Mouse (Mus musculus) MEL (cell line): Measurements from ENCODE around the gene Gpr137. TPM values are rescaled to one million over a fixed set of nuclear protein-coding genes. Genes with fewer than 3 reads are reported as not detected.

Experiments used
- DNase-seq: peaks from one replicate; pipeline ENCODE4 v3.0.0; 2011; ENCODE audit warnings: low read depth, low spot score
- H3K27ac ChIP-seq: 2 replicates; pipeline ENCODE4 v1.5.1; 2012; ENCODE audit warnings: low read depth, mild to moderate bottlenecking, control low read depth, low read length, moderate library complexity; ENCODE audit not compliant: control insufficient read depth
- H3K27me3 ChIP-seq, 2 experiments: fragments of 150-350 bp in 1 of 2; sonication (generic) in 1 of 2; 2 replicates each; pipeline ENCODE4 v1.6.1; 2012; ENCODE audit warnings: low read length in 2 of 2, mild to moderate bottlenecking in 2 of 2, improper control_type of control experiment in 1 of 2, moderate library complexity in 1 of 2; ENCODE audit not compliant: insufficient read depth in 2 of 2, control insufficient read depth in 1 of 2
- H3K36me3 ChIP-seq, 2 experiments: 2 replicates each; pipeline ENCODE4 v1.6.1; 2012 to 2014; ENCODE audit warnings: low read length in 2 of 2, improper control_type of control experiment in 1 of 2, inconsistent platforms in 1 of 2, mild to moderate bottlenecking in 1 of 2; ENCODE audit not compliant: insufficient read depth in 2 of 2, control insufficient read depth in 1 of 2
- H3K4me1 ChIP-seq, 2 experiments: fragments of 150-350 bp in 1 of 2; sonication (generic) in 1 of 2; 2 replicates each; pipeline ENCODE4 v1.6.1; 2012; ENCODE audit warnings: low read length in 2 of 2, improper control_type of control experiment in 1 of 2, mild to moderate bottlenecking in 1 of 2; ENCODE audit not compliant: insufficient read depth in 2 of 2, control insufficient read depth in 1 of 2
- H3K4me3 ChIP-seq, 2 experiments: fragments of 150-350 bp in 1 of 2; sonication (generic) in 1 of 2; 2 replicates each; pipeline ENCODE4 v1.5.1; 2012; ENCODE audit warnings: low read depth in 2 of 2, low read length in 2 of 2, mild to moderate bottlenecking in 2 of 2, moderate library complexity in 2 of 2, control low read depth in 1 of 2, improper control_type of control experiment in 1 of 2; ENCODE audit not compliant: control insufficient read depth in 1 of 2, insufficient read depth in 1 of 2
- H3K79me2 ChIP-seq: 2 replicates; pipeline ENCODE4 v1.6.1; 2012; ENCODE audit warnings: mild to moderate bottlenecking, low read length, moderate library complexity; ENCODE audit not compliant: control insufficient read depth, poor library complexity, insufficient read depth
- H3K9ac ChIP-seq: 2 replicates; pipeline ENCODE4 v1.6.1; 2012; ENCODE audit warnings: low read depth, mild to moderate bottlenecking, control low read depth, low read length, moderate library complexity; ENCODE audit not compliant: control insufficient read depth, poor library complexity, severe bottlenecking
- H3K9me3 ChIP-seq: fragments of 150-350 bp; sonication (generic); replicated peaks from 2 replicates; pipeline ENCODE4 v1.6.1; 2012; ENCODE audit warnings: mild to moderate bottlenecking, low read length, improper control_type of control experiment, moderate library complexity; ENCODE audit not compliant: insufficient read depth
- CHD1 ChIP-seq: IDR thresholded peaks from 2 replicates; pipeline ENCODE4 v1.6.1; 2012; ENCODE audit warnings: low read depth, mild to moderate bottlenecking, inconsistent platforms, low read length, improper control_type of control experiment
- EP300 ChIP-seq, 2 experiments: IDR thresholded peaks; 2 replicates each; pipeline ENCODE4 v1.6.1; 2011; ENCODE audit warnings: improper control_type of control experiment in 2 of 2, low read length in 2 of 2, low read depth in 1 of 2, mild to moderate bottlenecking in 1 of 2
- GATA1 ChIP-seq: IDR thresholded peaks from 2 replicates; pipeline ENCODE4 v1.6.1; 2011; ENCODE audit warnings: low read depth, low read length, improper control_type of control experiment
- JUND ChIP-seq: IDR thresholded peaks from 2 replicates; pipeline ENCODE4 v1.6.1; 2011; ENCODE audit warnings: low read depth, mild to moderate bottlenecking, improper control_type of control experiment, low read length
- KAT2A ChIP-seq: conservative IDR thresholded peaks from 2 replicates; pipeline ENCODE4 v1.6.1; 2012; ENCODE audit warnings: low read depth, low read length, improper control_type of control experiment, inconsistent platforms
- MAFK ChIP-seq: IDR thresholded peaks from 2 replicates; pipeline ENCODE4 v1.6.1; 2011; ENCODE audit warnings: low read depth, mild to moderate bottlenecking, low read length, improper control_type of control experiment, borderline replicate concordance
- MAZ ChIP-seq: IDR thresholded peaks from 2 replicates; pipeline ENCODE4 v1.6.1; 2012; ENCODE audit warnings: low read depth, mild to moderate bottlenecking, inconsistent platforms, low read length, improper control_type of control experiment
- NELFE ChIP-seq: IDR thresholded peaks from 2 replicates; pipeline ENCODE4 v1.6.1; 2011; ENCODE audit warnings: low read depth, low read length, improper control_type of control experiment
- NRF1 ChIP-seq: IDR thresholded peaks from 2 replicates; pipeline ENCODE4 v1.6.1; 2014; ENCODE audit warnings: low read depth, mild to moderate bottlenecking, inconsistent platforms, low read length, improper control_type of control experiment, moderate library complexity; ENCODE audit not compliant: poor library complexity, insufficient read depth, severe bottlenecking
- POLR2A ChIP-seq, 2 experiments: IDR thresholded peaks; 2 replicates each; pipeline ENCODE4 v1.6.1; 2011 to 2012; ENCODE audit warnings: low read length in 2 of 2, mild to moderate bottlenecking in 2 of 2, control low read depth in 1 of 2, improper control_type of control experiment in 1 of 2, low read depth in 1 of 2, moderate library complexity in 1 of 2; ENCODE audit not compliant: control insufficient read depth in 1 of 2, insufficient read depth in 1 of 2, poor library complexity in 1 of 2
- POLR2AphosphoS2 ChIP-seq: IDR thresholded peaks from 2 replicates; pipeline ENCODE4 v1.6.1; 2011; ENCODE audit warnings: low read length, improper control_type of control experiment
- RAD21 ChIP-seq: IDR thresholded peaks from 2 replicates; pipeline ENCODE4 v1.6.1; 2011; ENCODE audit warnings: mild to moderate bottlenecking, low read depth, low read length, improper control_type of control experiment
- SMC3 ChIP-seq: IDR thresholded peaks from 2 replicates; pipeline ENCODE4 v1.6.1; 2011; ENCODE audit warnings: low read depth, low read length, improper control_type of control experiment
- TBP ChIP-seq: IDR thresholded peaks from 2 replicates; pipeline ENCODE4 v1.8.0; 2011; ENCODE audit warnings: low read depth, low read length, improper control_type of control experiment
- USF2 ChIP-seq, 2 experiments: IDR thresholded peaks; 2 replicates each; pipeline ENCODE4 v1.6.1; 2011 to 2012; ENCODE audit warnings: improper control_type of control experiment in 2 of 2, low read length in 2 of 2, borderline replicate concordance in 1 of 2, inconsistent platforms in 1 of 2, low read depth in 1 of 2, mild to moderate bottlenecking in 1 of 2; ENCODE audit not compliant: insufficient read depth in 1 of 2
- ZNF384 ChIP-seq: IDR thresholded peaks from 2 replicates; pipeline ENCODE4 v1.6.1; 2012; ENCODE audit warnings: low read depth, mild to moderate bottlenecking, inconsistent platforms, low read length, improper control_type of control experiment
- polyA plus RNA-seq, 2 experiments: library from polyadenylated mRNA; stranded (reverse) in 1 of 2; unstranded in 1 of 2; fragments of >175 nt in 1 of 2; fragments of >200 nt in 1 of 2; gene quantifications; 2 replicates each; pipeline versions ENCODE4 v1.2.1 to v1.2.4; 2012; ENCODE audit warnings: low replicate concordance in 2 of 2, low read depth in 1 of 2; ENCODE audit not compliant: insufficient read length in 2 of 2, insufficient read depth in 1 of 2, missing spikeins in 1 of 2
- total RNA-seq: library from RNA; depleted of rRNA; stranded (reverse); fragments of 300-350 nt; gene quantifications from 2 replicates; pipeline ENCODE4 v1.2.3, GENCODE M21; 2012

Gene Gpr137
- total and polyA plus RNA-seq, 3 experiments = 27.1 to 35.3 TPM; not detected in 1

DNA sequence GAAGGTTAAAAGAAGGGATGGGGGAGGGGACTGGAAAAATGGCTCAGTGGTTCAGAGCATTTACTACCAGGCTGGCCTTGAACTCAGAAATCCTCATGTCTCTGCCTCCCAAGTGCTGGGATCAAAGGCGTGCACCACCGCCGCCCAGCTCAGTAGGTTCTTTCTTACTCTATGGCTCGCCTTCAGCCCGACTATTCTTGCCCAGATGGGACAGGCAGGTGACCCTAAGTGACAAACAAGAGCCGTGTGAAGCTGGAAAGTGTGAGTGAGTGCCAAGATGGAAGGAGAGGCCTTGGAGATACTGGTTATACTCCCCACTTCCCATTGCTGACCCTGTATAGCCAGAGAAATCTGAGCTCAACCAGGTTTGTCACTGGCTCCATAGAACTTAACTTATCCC lies 1.4 kb upstream of the Gpr137 start:
- no peak for DNase-seq
- no peak overlapping the region for H3K27ac ChIP-seq
- no peak overlapping the region for H3K4me3 ChIP-seq
- no peak for TF ChIP-seq EP300 (IDR thresholded peaks at IDR 0.05; ENCODE audit: low read depth in 1 of 2, low read length in 2 of 2)
- no peak for TF ChIP-seq TBP
- no peak for TF ChIP-seq MAFK
- no peak for TF ChIP-seq GATA1
- no peak for TF ChIP-seq SMC3
- peaks cover 0 to 2% of the 10 kb centered on the region in 2 experiments; a peak in 1 of 4 replicates for H3K36me3 ChIP-seq
- H3K27me3 ChIP-seq = no peaks in the 10 kb centered on the region
- no peak overlapping the region for H3K9ac ChIP-seq
- H3K4me1 ChIP-seq = peaks cover 0 to 10% of the 10 kb centered on the region in 2 experiments; a peak in 2 of 4 replicates
- peaks cover 8% of the 10 kb centered on the region; the same call in 1 of the 2 replicates for H3K79me2 ChIP-seq
- H3K9me3 ChIP-seq = no peaks in the 10 kb centered on the region

DNA sequence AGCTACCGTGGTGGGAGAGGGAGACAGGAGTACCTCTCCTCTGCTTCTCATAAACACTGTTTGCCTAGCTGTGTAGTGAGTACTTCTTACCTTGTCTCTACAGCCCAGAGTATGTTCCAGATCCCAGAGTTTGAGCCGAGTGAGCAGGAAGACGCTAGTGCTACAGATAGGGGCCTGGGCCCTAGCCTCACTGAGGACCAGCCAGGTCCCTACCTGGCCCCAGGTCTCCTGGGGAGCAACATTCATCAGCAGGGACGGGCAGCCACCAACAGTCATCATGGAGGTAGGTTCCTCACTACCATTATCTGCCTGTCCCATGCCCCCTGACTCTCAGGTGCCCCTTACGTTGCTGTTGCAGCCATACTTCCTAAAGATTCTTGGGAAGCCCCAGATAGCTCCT lies 484 bp upstream of the Gpr137 start:
- DNase-seq = no peak
- no peaks in the 10 kb centered on the region for H3K9me3 ChIP-seq
- TF ChIP-seq MAZ (no peak), MAFK (no peak), TBP (no peak), NELFE (no peak), GATA1 (no peak), USF2 (IDR thresholded peaks at IDR 0.05; ENCODE audit: borderline replicate concordance in 1 of 2, insufficient read depth in 1 of 2, low read depth in 1 of 2, low read length in 2 of 2) (no peak), JUND (no peak), ZNF384 (no peak), POLR2A (IDR thresholded peaks at IDR 0.05; ENCODE audit: control insufficient read depth in 1 of 2, insufficient read depth in 1 of 2, low read depth in 1 of 2, low read length in 2 of 2, poor library complexity in 1 of 2) (no peak), NRF1 (no peak), SMC3 (no peak), KAT2A (no peak), CHD1 (no peak), RAD21 (no peak), POLR2AphosphoS2 (no peak)
- TF ChIP-seq, all 39 proteins: peak for 0
- H3K4me1 ChIP-seq = peaks cover 0 to 10% of the 10 kb centered on the region in 2 experiments; a peak in 2 of 4 replicates
- H3K9ac ChIP-seq = peak overlapping the region; percentile 75
- peak overlapping the region; percentile 41 for H3K27ac ChIP-seq
- peak overlapping the region; percentile 62 to 78 for H3K4me3 ChIP-seq
- peaks cover 0 to 2% of the 10 kb centered on the region in 2 experiments; a peak in 1 of 4 replicates for H3K36me3 ChIP-seq
- peaks cover 8% of the 10 kb centered on the region; the same call in 1 of the 2 replicates for H3K79me2 ChIP-seq
- H3K27me3 ChIP-seq = no peaks in the 10 kb centered on the region
